Mouse (Mus musculus) intestine, postnatal 0 days (tissue): ENCODE data around the gene Prpsap2. TPM values are rescaled to one million over a fixed set of nuclear protein-coding genes. Genes with fewer than 3 reads are reported as not detected.

Experiments
- ATAC-seq: fragments of 200-750 bp; cut with Nextera tagmentation; 2 replicates; pipeline ENCODE4 v1.8.0; 2017; ENCODE audit warnings: mild to moderate bottlenecking, moderate TSS enrichment, moderate library complexity
- H3K27ac ChIP-seq: fragments of 300-500 bp; sonication (generic); 2 replicates; pipeline ENCODE4 v1.5.1; 2014; ENCODE audit warnings: mild to moderate bottlenecking, low read depth, low read length, moderate library complexity
- H3K27me3 ChIP-seq: fragments of 300-500 bp; sonication (generic); replicated peaks from 2 replicates; pipeline ENCODE4 v1.6.1; 2014; ENCODE audit warnings: low read length, mixed read lengths; ENCODE audit not compliant: control insufficient read depth, insufficient read depth
- H3K36me3 ChIP-seq: fragments of 300-500 bp; sonication (generic); 2 replicates; pipeline ENCODE4 v1.6.1; 2014; ENCODE audit warnings: mild to moderate bottlenecking, moderate library complexity; ENCODE audit not compliant: control insufficient read depth, insufficient read depth
- H3K4me1 ChIP-seq: fragments of 300-500 bp; sonication (generic); replicated peaks from 2 replicates; pipeline ENCODE4 v1.6.1; 2014; ENCODE audit warnings: antibody characterized with exemption, low read length, mixed read lengths; ENCODE audit not compliant: control insufficient read depth, insufficient read depth
- H3K4me2 ChIP-seq: fragments of 300-500 bp; sonication (generic); replicated peaks from 2 replicates; pipeline ENCODE4 v1.6.1; 2014; ENCODE audit warnings: low read depth, mild to moderate bottlenecking, moderate library complexity
- H3K4me3 ChIP-seq: fragments of 300-500 bp; sonication (generic); 2 replicates; pipeline ENCODE4 v1.5.1; 2014; ENCODE audit warnings: low read depth, low read length
- H3K9ac ChIP-seq: fragments of 300-500 bp; sonication (generic); 2 replicates; pipeline ENCODE4 v1.6.1; 2014; ENCODE audit warnings: mild to moderate bottlenecking, low read depth, low read length
- H3K9me3 ChIP-seq: fragments of 300-500 bp; sonication (generic); 2 replicates; pipeline ENCODE4 v1.6.1; 2016; ENCODE audit warnings: mixed run types; ENCODE audit not compliant: control insufficient read depth
- CTCF ChIP-seq: sonication (generic); IDR thresholded peaks from 2 replicates; pipeline ENCODE4 v1.5.1; 2016; ENCODE audit warnings: low read depth, mild to moderate bottlenecking, control low read depth, antibody characterized with exemption, moderate library complexity
- WGBS: fragments of 180-500 bp; shearing (Covaris S2); extraction: QIAGEN DNeasy Blood & Tissue Kit; methylation state at CpG from one replicate; pipeline ENCODE4 v1.1.7; 2014; 5-methylcytosine and 5-hydroxymethylcytosine counted together
- polyA plus RNA-seq: library from polyadenylated mRNA; unstranded; fragments of >200 nt; fragmentation: Nextera tagmentation; extraction: Ambion mirVana; gene quantifications from 2 replicates; pipeline ENCODE4 v1.2.1, GENCODE M21; 2015

Prpsap2 gene
- polyA plus RNA-seq, 1 experiment from 2014 or later, result 15.1 TPM

- peak within 1 kb of the TSS; percentile 69 for H3K9ac ChIP-seq
- peak within 1 kb of the TSS; percentile 52 for H3K4me3 ChIP-seq
- H3K36me3 ChIP-seq, result peaks cover 4% of the 10 kb centered on the region; the same call in 1 of the 2 replicates
- H3K4me2 ChIP-seq, result peak within 1 kb of the TSS; percentile 81
- H3K9me3 ChIP-seq, result no peaks in the 10 kb centered on the region
- TF ChIP-seq CTCF, result no peak
- peak; percentile 84 for ATAC-seq
- 1% methylated on average over 75 of the region's 76 CpGs for WGBS
- peak within 1 kb of the TSS; percentile 95 for H3K27ac ChIP-seq
- peaks cover 8% of the 10 kb centered on the region; the same call in 1 of the 2 replicates for H3K4me1 ChIP-seq
- H3K27me3 ChIP-seq, result no peaks in the 10 kb centered on the region
Observed at GRCm38 (mm10) chr11:61683907-61684731, 77.8 kb downstream of the Prpsap2 start, which contains the start of gene Fam83g. Fam83g (plus strand) TSS chr11:61684091.

Other genes starting within 250 kb of the Prpsap2 start
- gene Epn2, start 182.4 kb downstream of the Prpsap2 start, polyA plus RNA-seq, result 13.5 and 14.4 TPM in 2 replicates
- gene Grap, start 108.8 kb downstream of the Prpsap2 start, polyA plus RNA-seq, result 3.7 and 3.9 TPM in 2 replicates
- 20.7 and 21.9 TPM in 2 replicates for gene Fam83g, start 78.0 kb downstream of the Prpsap2 start, polyA plus RNA-seq
- 0.08 and 0.13 TPM in 2 replicates for gene Slc5a10, start 41.3 kb downstream of the Prpsap2 start, polyA plus RNA-seq
- 5.2 and 5.3 TPM in 2 replicates for gene Ulk2, start 93.0 kb upstream of the Prpsap2 start, polyA plus RNA-seq
- 6.8 and 8.5 TPM in 2 replicates for gene Akap10, start 168.2 kb upstream of the Prpsap2 start, polyA plus RNA-seq
- gene Specc1, start 194.7 kb upstream of the Prpsap2 start, polyA plus RNA-seq, result 10.3 and 11.1 TPM in 2 replicates